Mouse (Mus musculus): ENCODE measurements at regions not wholly inside any gene's neighbourhood (a gene's known extent, or its start where the extent isn't known, plus 50 kb on each side); places are given as distances from the start of the nearest gene placed in this dataset.

DNA sequence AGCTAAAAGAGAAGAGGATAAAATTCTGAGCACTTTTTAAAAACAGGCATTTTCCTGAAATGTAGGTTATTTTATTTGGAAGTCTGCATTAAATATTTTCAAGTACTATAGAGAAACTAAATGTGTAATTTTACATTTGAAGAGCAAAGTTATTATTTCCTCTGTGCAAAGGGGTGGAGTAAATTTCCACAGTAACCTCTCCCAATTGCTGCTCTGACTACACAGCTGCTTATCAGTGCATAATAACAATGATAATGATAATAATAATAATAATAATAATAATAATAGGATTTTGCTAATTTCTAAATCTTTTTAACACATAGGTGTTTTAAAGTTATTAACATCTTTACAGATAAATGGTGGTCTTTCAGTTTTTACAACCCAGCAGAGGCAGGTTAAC is 258.5 kb downstream of the Gm10295 start:
- TF ChIP-seq POLR2A (IDR thresholded peaks at IDR 0.05; ENCODE audit: borderline replicate concordance, extremely low read depth, insufficient read depth, insufficient read length, poor library complexity, severe bottlenecking) (no peak), CTCF (IDR thresholded peaks at IDR 0.05; ENCODE audit: borderline replicate concordance, extremely low read depth, insufficient read depth, insufficient read length) (no peak)

Data from brain, embryonic 14.5 days (tissue).